Mouse (Mus musculus) fibroblast of lung, adult 2 months (primary cell): ENCODE results near the gene Atg2a.

Experiments used
- DNase-seq: peaks from one replicate; pipeline ENCODE4 v3.0.0-alpha.2; 2011; ENCODE audit warnings: low read depth

The Atg2a gene

DNA sequence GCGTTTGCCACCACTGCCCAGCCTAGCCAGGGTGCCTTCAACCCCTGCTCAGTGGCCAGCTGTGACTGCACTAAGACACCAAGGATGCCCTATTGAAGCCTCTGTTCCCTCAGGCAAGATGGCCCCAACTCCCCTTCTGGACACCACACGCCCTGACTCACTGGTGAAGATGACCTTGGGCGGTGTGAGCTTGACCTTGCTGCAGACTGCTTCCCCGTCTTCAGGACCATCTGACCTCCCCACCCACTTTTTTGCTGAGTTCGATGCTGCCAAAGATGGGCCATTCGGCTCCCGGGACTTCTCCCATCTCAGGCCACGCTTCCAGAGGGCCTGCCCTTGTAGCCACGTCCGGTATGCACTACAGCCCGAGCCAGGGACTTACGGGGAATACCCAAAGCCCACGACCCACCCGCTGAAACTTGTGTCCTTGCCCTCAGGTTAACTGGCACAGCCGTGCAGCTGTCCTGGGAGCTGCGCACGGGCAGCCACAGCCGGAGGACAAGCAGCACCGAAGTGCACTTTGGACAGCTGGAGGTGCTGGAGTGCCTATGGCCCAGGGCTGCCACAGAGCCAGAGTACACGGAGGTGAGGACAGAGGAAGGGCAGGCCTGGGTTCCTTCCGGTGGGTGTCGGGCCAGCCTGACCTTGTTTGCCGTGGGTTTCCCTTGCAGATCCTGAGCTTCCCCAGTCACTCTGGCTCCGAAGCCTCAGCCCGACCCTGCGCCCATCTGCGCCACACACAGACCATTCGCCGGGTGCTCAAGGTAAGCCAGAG lies 6.2 kb downstream of the Atg2a start:
- DNase-seq: no peak

DNA sequence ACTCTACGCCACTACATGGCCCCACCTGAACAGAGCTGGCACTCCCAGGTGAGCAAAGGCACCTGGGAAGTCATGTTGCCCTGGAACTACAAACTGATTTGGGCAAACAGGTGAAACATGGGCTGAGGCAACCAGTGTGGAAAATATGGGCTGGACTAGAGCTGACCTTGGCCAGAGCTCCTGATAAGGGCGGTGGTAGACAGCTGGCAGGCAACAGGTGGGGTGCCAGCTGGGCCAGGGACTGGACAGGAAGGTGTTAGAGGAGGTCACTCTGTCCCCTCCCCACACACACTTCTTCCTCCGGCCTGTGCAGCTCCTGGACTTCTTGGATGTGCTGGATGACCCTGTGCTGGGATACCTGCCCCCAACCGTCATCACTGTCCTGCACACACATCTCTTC lies 11.6 kb downstream of the Atg2a start:
- DNase-seq: no peak

DNA sequence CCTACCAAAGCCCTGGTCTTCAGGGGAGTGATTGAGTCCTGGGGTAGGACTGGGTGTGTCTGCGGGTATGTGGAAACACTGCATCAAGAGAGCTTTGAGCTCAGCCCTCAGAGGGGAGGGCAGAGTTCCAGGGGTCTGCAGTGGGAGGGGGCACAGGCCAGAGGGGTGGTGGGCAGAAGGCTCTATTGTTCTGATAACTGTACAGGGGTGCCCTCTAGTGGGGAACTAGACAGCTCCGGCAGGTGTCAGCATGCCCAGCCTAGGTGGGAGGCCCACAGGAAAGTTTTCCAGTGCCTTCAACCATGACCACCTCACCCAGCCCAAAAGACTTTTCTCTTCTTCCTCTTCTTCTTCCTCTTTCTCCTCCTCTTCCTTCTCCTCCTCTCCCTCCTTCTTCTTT lies 19.0 kb downstream of the Atg2a start:
- DNase-seq: no peak

DNA sequence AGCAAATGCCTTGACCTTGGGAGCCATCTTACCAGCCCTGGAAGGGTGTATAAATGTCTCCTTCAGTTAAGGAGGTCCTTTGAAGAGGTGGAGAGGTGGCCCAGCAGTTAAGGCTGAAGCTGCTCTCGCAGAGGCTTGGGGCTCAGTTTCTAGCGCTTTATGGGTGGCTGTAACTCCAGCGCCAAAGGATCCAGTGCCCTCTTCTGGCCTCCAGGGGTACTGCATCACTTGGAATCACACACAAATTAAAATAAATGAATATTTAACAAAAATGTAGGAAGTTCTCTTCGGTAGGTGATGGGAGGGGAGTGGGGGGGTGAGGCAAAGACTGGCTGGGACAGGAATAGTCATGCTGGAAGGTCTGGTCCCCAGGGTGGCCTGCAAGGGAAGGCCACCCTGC lies 19.5 kb downstream of the Atg2a start:
- no peak for DNase-seq

DNA sequence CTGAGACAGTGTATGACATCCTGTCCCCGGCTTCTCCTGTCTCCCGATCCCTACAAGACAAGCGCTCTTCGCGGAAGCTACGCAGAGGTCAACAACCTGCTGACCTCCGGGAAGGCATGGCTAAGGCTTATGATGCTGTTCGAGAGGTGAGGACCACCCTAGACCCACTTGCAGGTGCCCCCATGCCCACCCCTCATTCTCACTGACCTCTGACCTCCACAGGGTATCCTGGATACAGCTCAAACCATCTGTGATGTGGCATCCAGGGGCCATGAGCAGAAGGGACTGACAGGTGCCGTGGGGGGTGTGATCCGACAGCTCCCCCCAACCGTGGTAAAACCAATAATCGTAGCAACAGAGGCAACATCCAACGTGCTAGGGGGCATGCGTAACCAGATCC lies 19.9 kb downstream of the Atg2a start:
- no peak for DNase-seq

DNA sequence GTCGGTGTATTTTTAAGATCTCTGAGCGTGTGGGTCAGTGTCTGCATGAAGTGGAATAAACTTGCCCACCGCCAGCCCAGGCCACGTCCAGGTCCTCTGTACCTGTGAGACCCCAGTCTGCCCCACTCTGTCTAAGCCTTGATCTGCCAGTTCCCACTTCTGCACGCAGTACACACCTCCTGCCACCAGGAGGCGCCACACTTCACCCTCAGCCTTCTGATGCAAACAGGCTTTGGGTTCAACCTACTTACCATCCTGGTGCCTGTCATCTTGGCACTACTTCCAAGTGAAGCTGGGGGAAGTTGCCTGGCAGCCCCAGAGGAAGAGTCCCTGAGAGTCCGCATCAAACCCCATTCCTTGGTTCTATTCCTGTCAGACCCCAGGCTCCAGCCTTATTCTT lies 20.8 kb downstream of the Atg2a start:
- DNase-seq: no peak

DNA sequence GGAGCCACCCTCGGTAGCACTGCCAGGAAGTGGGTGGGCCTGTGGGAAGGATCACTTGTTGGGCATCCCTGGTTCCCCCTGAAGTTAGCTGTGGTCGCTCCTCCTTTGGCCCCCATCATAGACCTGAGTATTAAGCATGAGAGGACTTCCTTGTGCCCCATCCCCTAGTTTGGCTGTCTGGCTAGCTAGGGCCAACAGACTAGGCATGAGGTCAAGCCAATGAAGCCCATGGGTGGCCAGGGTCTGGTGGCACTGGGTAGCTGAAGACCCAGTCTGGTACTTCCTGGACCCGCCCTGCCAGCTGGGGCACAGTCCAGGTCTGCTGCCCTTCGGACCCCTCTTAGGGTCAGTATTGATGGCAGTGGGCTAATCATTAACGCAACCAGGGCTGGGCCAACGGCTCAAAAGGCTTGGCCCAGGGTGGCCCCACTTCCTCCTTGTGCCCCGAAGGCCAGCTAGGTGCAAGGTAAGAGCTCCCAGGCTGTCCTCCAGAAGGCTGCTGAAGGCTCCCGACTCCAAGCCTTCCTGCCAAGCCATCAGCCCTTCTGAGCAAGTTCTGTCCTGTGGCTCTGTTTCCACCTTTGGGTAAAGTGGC lies 21.5 kb downstream of the Atg2a start:
- no peak for DNase-seq

DNA sequence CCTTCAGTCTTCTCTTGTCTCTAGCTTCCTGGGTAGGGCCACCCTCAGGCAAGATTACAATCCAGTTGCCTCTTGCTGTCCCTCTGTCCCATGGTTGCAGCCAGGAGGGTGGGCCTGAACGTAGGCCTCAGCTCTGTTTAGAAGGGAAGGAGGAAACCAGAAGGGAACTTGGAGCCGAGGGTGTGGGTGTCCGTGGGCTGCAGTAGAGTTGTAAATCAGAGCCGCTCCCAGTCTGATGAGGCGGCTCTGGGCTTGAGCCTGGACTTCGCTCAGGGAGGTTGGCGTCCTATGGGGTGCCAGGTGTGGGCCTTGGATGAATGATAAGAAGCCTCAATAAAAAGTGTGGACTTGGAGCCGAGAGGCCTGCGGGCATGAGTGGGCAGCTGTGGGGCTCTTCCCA lies 22.7 kb downstream of the Atg2a start:
- no peak for DNase-seq

DNA sequence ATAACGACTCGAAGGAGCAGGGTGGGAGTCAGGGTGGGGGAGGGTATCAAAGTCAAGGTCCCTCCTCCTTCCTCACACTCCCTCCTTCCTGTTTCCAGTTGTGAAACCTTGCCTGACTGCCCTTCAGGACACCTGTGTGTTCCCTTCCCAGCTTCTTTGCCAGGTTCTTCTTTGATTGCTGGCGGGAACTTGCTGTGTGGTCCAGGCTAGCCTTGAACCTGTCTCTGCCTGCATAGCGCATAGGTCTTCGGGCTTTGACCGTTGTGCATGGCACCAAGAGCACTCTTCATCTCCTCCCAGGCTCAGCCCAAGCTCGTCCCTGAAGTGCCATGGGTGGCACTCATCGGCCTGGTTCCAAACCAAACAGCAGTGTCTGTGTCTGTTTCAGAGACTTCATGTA lies 23.5 kb downstream of the Atg2a start:
- DNase-seq: no peak

DNA sequence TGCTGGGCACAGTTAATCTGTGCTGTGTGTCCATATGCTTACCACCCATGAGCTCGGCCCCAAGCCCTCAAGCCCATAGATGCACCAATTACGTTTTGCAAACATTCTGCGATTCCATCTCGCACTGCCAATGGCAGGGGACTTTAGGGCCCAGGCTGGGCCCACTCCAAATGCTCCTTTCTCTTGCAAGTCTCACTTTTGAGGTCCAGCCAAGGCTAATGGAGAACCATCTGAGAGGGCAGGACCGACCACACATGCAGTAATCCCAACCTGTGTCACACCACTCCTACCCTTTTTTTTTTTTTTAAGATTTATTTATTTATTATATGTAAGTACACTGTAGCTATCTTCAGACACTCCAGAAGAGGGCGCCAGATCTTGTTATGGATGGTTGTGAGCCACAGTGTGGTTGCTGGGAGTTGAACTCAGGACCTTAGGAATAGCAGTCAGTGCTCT lies 24.3 kb downstream of the Atg2a start:
- no peak for DNase-seq

DNA sequence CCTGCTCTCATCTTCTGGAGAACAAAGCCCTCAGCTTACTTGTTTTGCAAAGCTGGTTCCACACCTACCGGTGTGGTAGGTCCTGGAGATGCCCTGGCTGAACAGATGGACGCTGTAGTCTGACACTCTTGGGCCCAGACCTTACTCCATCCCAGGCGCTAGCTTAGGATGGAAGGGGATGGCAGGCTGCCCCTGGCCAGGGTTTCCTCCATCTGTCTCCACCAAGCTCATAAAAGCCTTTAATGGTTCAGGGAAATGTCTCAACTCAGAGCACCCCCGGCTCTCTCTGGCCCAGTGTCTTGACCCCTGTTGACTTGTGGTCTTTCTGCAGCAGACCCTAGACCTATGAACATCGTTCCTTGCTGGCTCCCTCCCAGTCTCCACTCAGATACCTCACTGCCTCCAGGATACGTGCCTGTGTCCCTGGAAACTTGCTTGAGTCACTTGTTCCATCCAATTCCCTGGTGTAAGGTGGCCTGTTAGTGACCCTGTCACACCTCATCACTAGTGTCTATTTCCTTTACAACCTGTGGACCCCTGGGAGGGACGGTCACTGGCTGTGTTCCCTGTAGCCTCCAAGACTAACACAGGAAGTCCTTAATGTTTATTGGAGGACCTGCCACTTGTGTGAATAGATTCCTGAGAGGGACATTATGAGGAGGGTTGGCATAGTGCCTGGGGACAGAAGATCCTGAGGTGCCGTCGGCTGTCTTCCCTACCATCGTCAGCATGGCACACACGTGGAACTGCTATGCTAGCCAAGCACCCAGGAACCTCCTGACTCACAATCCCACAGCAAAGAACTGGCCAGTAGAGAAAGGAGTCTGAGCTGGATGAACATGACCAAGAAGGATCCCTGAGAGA lies 26.1 kb downstream of the Atg2a start:
- DNase-seq: no peak

DNA sequence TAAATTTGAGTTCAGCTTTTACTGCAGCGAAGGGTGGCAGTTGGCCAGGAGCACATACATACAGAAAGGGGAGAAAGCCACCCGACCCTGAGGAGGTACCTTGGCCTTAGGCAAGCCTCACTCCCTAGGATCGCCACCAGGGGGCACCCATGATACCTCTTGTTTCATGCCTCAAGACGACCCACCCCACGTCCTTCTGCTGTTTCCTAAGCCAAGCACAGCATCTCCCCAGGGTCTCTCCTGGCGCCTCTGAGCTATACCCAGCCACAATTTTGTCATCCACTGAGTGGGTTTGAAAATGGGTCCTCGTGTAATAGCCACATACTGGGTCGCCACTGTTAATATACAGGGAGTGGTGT lies 26.7 kb downstream of the Atg2a start:
- DNase-seq: no peak

DNA sequence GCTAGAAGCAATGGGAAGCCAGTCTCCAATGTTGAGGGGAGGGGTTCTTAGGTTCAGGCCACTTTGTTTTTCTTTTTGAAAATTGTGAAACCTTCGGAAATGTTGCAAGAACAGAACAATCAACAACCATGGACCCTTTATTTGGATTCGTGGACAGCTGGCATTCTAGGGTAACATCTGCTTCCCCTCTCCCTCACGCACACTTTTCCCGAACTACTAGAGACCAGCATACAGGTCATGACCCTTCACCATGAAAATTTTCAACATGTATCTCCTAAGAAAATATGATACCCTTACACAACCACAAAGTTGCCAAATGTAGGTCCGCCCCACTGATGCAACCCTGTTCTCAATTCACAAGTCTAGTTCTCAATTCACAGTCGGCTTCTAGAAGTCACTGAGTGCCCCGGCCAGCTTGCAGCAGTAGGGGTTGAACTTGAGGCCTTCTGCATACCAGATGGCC lies 27.2 kb downstream of the Atg2a start:
- DNase-seq: no peak

DNA sequence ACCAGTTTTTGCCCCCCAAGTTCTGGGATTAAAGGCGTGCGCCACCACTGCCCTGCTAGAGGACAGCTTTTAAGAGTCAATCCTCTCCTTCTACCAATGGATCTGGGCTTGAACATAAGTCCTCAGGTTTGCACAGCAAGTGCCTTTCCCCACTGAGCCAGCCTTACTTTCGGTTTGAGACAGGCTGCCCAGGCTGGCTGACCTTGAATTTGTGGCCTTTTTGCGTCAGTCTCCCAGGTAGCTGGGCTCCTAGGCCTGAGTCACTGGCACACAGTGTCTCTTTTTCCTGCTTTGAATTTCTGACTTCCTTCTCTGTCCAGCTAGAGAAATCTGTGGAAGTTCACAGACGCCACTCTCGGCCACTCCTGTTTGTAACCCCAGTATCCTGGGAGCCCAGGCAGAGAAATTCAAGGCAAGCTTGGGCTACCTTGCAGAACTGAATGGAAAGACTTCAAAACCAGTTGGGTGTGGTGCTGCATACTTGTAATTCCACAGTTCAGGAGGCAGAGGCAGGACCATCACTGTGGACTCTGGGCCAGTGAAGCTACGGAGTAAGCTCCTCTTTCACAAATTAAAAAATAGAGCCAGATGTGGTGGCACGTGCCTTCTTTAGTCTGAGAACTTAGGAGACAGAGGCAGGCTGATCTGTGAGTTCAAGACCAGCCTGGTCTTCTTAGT lies 28.5 kb downstream of the Atg2a start:
- DNase-seq: no peak

DNA sequence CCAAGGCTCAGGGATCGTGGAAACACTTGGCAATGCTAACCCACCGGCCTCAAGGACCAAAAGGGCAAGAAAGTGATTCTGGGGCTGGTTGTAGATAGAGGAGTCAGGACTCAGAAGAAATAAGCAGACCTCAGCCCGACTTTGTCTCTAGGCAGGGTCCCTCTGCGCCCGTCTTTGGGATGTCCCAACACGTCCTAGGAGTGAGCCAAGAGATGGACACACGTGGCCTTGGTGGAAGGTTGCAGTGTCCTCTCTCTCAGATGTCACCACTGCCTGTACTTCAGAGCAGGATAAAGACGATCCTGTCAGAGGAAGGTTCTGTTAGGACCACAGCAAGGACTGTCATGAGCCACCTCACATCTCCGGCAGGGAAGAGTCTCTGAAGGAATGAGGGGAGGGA lies 29.2 kb downstream of the Atg2a start:
- no peak for DNase-seq

DNA sequence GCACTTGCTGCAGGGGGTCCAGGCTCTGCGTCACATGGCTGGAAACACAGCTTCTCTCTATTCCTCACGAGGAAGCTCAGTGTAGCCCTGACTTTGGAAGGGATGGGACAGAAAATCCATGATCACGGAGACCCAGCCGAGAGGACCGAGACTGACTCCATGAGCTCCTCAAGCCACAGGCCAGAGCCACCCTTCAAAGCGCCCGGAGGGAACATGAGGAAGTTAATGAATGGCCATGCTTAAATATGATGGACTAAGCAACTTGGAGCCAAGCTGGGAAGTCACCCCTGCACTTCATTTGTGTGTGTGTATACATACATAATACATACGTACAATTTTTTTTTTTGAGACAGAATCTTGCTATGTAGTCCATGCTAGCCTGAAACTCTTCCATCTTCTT lies 29.7 kb downstream of the Atg2a start:
- no peak for DNase-seq

DNA sequence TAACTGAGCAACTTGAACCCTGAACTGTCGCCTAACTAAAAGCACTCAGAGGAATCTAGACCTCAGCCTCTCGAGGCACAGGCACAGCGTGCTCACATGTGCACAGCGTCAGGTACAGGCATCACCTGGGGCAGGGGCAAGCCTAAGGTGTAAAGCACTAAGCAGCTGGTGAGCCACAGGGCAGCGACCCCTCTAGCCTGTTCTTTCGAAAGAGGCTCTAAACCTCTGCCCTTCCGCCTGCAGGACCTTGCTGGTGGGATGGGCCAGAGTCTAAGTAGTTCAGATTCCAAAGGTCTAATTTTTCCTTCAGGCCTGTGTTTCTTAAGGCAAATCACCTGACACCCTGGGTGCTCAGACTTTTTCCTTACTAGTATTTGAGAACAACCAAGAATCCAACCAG lies 30.6 kb downstream of the Atg2a start:
- no peak for DNase-seq

DNA sequence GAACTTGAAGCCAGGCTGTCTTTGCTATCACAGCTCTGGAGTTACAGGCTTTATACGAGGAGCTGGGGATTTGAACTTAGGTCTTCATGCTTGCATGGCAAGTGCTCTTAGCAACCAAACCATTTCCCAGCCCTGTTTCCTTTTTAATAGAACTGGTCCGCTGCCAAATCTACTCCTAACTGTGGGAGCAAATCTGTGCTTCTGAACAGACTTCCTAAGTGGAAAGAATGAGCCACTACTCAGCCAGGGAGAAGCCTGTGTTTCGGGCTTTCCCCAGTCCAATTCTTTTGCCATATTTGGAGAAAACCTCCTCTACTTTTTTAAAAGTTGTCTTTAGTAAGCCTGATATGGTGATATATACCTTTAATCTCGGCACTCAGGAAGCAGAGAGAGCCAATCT lies 31.3 kb downstream of the Atg2a start:
- no peak for DNase-seq

DNA sequence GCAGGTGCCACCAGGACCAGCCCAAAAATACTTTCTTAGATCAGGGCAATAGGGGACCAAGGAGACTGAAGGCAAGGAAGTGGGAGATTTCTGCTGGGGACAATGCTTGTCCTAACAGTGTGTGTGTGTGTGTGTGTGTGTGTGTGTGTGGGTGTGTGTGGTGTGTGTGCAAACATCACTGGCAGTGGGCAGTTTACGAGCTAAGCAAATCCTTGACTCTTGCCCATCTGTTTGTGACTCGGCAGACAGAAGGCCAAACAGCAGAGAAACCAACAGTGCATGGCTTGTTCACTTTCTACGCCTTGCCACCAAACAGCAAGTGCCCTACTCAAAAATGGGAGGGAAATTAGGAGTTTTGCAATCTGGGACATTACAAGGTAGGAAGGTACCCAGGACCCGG lies 32.1 kb downstream of the Atg2a start:
- DNase-seq: no peak

DNA sequence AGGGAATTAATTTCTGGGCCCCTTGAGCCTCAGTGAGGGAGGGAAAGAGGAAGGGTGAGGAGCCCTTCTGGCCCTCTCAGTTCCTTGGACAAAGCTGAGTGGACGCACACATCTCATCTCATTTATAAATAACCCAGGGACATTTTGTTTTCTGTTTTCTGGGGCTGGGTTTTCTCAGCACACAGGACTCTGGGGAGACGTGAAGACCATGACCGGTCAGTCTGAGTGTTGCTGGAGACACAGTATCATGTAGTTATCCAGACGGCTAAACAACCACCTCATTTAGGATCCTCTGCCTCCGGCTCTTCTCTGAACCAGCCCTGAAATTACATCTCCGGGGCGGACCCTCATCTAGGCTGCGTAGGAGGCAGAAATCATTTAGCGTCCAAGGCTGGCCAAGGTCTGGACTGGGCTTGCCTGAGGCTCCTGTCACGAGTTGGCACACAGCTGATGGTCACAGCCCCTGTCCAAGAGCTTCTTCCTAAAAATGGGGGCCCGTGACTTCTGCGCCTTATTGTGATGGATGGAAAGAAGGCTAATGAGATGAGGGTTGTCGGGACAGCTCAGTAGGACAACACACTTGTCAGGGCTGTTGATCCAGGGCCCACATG lies 32.6 kb downstream of the Atg2a start:
- no peak for DNase-seq

DNA sequence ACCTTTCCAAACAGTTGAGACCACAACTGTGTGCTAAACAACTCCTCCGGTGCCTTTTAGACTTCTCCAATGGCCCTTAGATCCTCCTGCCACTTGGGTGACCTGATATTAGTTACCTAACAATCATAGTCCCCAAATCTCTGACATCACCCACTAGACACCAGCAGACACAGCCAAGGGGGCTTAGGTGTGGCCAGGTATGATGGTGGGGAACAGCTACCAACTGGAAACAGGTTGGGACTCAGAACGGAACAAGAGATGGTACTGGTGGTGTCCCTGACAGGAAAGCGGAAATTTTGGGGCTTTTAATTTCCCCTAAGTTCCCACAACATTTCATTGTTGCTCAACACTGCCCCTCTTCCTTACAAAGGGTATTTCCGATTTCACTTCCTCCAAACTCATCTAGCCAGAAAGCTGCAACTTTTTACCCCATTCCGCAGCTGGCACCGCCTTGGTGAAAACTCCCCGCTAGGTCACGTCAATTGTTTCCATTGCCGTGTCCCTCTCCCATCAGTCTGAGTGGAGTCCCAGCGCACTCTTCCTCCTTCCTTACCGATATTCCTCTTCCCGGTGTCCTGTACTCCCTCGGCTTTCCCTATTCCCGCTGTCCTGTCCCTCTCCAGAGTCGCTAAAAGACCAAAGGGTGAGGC lies 34.4 kb downstream of the Atg2a start:
- DNase-seq: no peak
